Mouse (Mus musculus): ENCODE results near the gene Sh3d21. TPM values are rescaled to one million over a fixed set of nuclear protein-coding genes. Genes with fewer than 3 reads are reported as not detected.
"Not testable (repeated sequence)": the region's sequence is repeated elsewhere in the genome, so short reads cannot be mapped to it uniquely, and the experiment has no call there.

The Sh3d21 gene
- 3.6 and 6.2 TPM in 2 replicates for polyA plus RNA-seq (2012; rRNA removed)

GRCm38 (mm10) chr4:126163067-126163659 lies at the start of gene Sh3d21:
Sh3d21 (minus strand) TSS chr4:126163491.
- DNase-seq (ENCODE audit: low read depth), result no peak

- DNase-seq (ENCODE audit: low read depth), result no peak
Measured at GRCm38 (mm10) chr4:126207081-126207480, 43.8 kb upstream of the Sh3d21 start.

- no peak for DNase-seq (ENCODE audit: low read depth)
Measured at GRCm38 (mm10) chr4:126205386-126205785, 42.1 kb upstream of the Sh3d21 start.

- no peak for DNase-seq (ENCODE audit: low read depth)
Measured at GRCm38 (mm10) chr4:126204661-126205230, 41.5 kb upstream of the Sh3d21 start.

GRCm38 (mm10) chr4:126204016-126204415 lies 40.7 kb upstream of the Sh3d21 start:
- DNase-seq (ENCODE audit: low read depth), result no peak

- DNase-seq (ENCODE audit: low read depth), result no peak
Measured at GRCm38 (mm10) chr4:126203336-126203895, 40.1 kb upstream of the Sh3d21 start.

- DNase-seq (ENCODE audit: low read depth), result peak; percentile 85
Measured at GRCm38 (mm10) chr4:126202303-126203181, 39.3 kb upstream of the Sh3d21 start, which contains the start of gene Thrap3. Thrap3 (minus strand) TSS chr4:126202760.

- DNase-seq (ENCODE audit: low read depth), result no peak
Measured at GRCm38 (mm10) chr4:126201514-126202302, 38.4 kb upstream of the Sh3d21 start.

GRCm38 (mm10) chr4:126200656-126201055 lies 37.4 kb upstream of the Sh3d21 start:
- DNase-seq (ENCODE audit: low read depth), result no peak

GRCm38 (mm10) chr4:126200036-126200435 lies 36.7 kb upstream of the Sh3d21 start:
- no peak for DNase-seq (ENCODE audit: low read depth)

DNA sequence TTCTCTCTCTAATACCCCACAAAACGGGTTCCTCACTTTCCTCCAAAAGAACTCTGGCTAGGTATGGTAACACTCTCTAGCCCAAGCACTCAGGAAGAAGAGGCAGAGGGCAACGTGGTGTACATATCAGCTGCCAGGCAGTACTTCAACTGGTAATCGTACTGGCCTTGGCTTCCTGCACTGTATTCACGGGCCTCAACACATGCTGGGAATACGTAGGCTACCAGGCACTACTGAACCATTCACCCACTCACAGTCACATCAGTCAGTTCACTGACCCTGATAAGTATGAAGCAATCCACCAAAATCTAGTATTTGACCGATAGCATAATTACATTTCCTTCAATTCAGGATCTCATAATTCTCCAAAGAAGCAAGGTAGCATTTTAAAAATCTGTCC lies 36.3 kb upstream of the Sh3d21 start:
- DNase-seq (ENCODE audit: low read depth), result no peak

GRCm38 (mm10) chr4:126197485-126197884 lies 34.2 kb upstream of the Sh3d21 start:
- DNase-seq (ENCODE audit: low read depth), result no peak

- no peak for DNase-seq (ENCODE audit: low read depth)
Measured at GRCm38 (mm10) chr4:126194916-126195315, 31.6 kb upstream of the Sh3d21 start.

GRCm38 (mm10) chr4:126194216-126194615 lies 30.9 kb upstream of the Sh3d21 start:
- DNase-seq (ENCODE audit: low read depth), result no peak

DNA sequence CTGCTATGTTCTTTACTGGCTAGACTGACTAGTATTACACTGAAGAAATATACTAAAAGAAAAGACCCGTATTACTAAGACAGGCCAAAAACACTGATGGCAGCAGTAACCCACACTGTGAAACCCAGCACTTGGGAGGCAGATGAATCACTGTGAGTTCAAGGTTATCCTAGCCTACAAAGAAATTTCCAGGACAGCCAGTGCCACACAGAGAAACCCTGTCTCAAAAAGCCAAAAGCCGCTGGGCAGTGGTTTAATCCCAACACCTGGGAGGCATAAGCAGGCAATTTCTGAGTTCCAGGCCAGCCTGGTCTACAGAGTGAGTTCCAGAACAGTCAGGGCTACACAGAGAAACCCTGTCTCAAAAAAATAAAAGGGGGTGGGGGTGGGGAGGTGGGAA lies 27.3 kb upstream of the Sh3d21 start:
- no peak for DNase-seq (ENCODE audit: low read depth)

- no peak for DNase-seq (ENCODE audit: low read depth)
Measured at GRCm38 (mm10) chr4:126187096-126187495, 23.8 kb upstream of the Sh3d21 start.

DNA sequence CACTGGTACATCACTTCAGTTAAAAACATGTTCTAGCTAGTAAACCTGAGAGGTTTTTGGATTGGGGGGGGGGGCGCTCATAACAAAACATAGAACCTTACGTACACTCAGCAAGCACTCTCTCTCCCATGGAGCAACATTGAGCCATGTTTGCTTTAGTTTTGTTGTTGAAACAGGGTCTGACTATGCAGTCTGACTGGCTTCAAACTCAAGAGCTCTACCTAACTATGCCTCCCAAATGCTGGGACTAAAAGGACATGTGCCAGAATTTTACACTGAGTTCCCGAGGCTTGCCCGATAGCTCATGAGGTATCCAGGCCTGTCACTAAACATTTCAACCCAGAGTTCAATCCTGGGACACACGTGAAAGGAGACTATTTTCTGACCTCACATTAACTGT lies 19.7 kb upstream of the Sh3d21 start:
- DNase-seq (ENCODE audit: low read depth), result no peak

DNA sequence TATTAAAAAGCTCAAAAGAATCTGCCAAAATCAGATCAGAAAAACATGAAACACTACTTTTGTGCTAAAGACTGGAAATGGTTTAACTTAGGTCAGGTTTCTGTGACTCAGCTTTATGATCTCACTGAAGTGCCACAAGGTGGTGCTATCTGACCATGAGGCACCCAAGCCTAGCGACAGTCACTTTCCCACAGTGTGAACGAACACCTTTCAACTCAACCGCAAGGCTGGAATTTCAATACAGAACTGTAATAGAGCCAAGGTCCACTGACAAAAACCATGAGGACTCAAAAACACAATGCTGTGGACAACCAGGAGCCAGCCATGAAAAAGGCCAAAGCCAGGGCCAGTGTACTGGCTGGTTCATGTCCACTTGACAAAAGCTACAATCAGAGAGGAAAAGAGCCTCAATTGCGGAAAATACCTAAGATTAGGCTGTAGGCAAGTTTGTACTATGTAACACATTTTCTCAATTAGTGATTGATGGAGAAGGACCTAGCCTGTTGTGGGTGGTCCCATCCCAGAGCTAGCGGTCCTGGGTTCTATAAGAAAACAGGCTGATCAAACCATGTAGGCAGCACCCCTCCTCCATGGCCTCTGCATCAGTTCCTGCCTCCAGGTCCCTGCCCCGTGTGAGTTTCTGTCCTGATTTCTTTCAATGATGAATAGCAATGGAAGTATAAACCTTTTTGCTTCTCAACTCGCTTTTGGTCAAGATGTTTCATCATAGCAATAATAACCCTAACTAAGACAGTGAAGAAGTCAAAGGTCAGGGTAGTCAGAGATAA lies 18.1 kb upstream of the Sh3d21 start:
- DNase-seq (ENCODE audit: low read depth), result no peak

- DNase-seq (ENCODE audit: low read depth), result not testable (repeated sequence)
Measured at GRCm38 (mm10) chr4:126175980-126176379, 12.7 kb upstream of the Sh3d21 start.

- no peak for DNase-seq (ENCODE audit: low read depth)
Measured at GRCm38 (mm10) chr4:126173800-126174199, 10.5 kb upstream of the Sh3d21 start.

GRCm38 (mm10) chr4:126170737-126171136 lies 7.4 kb upstream of the Sh3d21 start:
- not testable (repeated sequence) for DNase-seq (ENCODE audit: low read depth)

Data from gonadal fat pad, adult 2 months (tissue).